Mouse (Mus musculus) intestine, postnatal 0 days (tissue): ENCODE measurements around the gene Midn. TPM values are rescaled to one million over a fixed set of nuclear protein-coding genes. Genes with fewer than 3 reads are reported as not detected.
A peak's percentile ranks its signal among the peaks of the same experiment; 100 is the strongest.

Experiments
- ATAC-seq: fragments of 200-750 bp; cut with Nextera tagmentation; 2 replicates; pipeline ENCODE4 v1.8.0; 2017; ENCODE audit warnings: mild to moderate bottlenecking, moderate TSS enrichment, moderate library complexity
- H3K27ac ChIP-seq: fragments of 300-500 bp; sonication (generic); 2 replicates; pipeline ENCODE4 v1.5.1; 2014; ENCODE audit warnings: mild to moderate bottlenecking, low read depth, low read length, moderate library complexity
- H3K27me3 ChIP-seq: fragments of 300-500 bp; sonication (generic); replicated peaks from 2 replicates; pipeline ENCODE4 v1.6.1; 2014; ENCODE audit warnings: low read length, mixed read lengths; ENCODE audit not compliant: control insufficient read depth, insufficient read depth
- H3K36me3 ChIP-seq: fragments of 300-500 bp; sonication (generic); 2 replicates; pipeline ENCODE4 v1.6.1; 2014; ENCODE audit warnings: mild to moderate bottlenecking, moderate library complexity; ENCODE audit not compliant: control insufficient read depth, insufficient read depth
- H3K4me1 ChIP-seq: fragments of 300-500 bp; sonication (generic); replicated peaks from 2 replicates; pipeline ENCODE4 v1.6.1; 2014; ENCODE audit warnings: antibody characterized with exemption, low read length, mixed read lengths; ENCODE audit not compliant: control insufficient read depth, insufficient read depth
- H3K4me2 ChIP-seq: fragments of 300-500 bp; sonication (generic); replicated peaks from 2 replicates; pipeline ENCODE4 v1.6.1; 2014; ENCODE audit warnings: low read depth, mild to moderate bottlenecking, moderate library complexity
- H3K4me3 ChIP-seq: fragments of 300-500 bp; sonication (generic); 2 replicates; pipeline ENCODE4 v1.5.1; 2014; ENCODE audit warnings: low read depth, low read length
- H3K9ac ChIP-seq: fragments of 300-500 bp; sonication (generic); 2 replicates; pipeline ENCODE4 v1.6.1; 2014; ENCODE audit warnings: mild to moderate bottlenecking, low read depth, low read length
- H3K9me3 ChIP-seq: fragments of 300-500 bp; sonication (generic); 2 replicates; pipeline ENCODE4 v1.6.1; 2016; ENCODE audit warnings: mixed run types; ENCODE audit not compliant: control insufficient read depth
- CTCF ChIP-seq: sonication (generic); IDR thresholded peaks from 2 replicates; pipeline ENCODE4 v1.5.1; 2016; ENCODE audit warnings: low read depth, mild to moderate bottlenecking, control low read depth, antibody characterized with exemption, moderate library complexity
- WGBS: fragments of 180-500 bp; shearing (Covaris S2); extraction: QIAGEN DNeasy Blood & Tissue Kit; methylation state at CpG from one replicate; pipeline ENCODE4 v1.1.7; 2014; 5-methylcytosine and 5-hydroxymethylcytosine counted together
- polyA plus RNA-seq: library from polyadenylated mRNA; unstranded; fragments of >200 nt; fragmentation: Nextera tagmentation; extraction: Ambion mirVana; gene quantifications from 2 replicates; pipeline ENCODE4 v1.2.1, GENCODE M21; 2015

Gene Midn
- polyA plus RNA-seq, 1 experiment from 2014 or later, result 19.5 TPM

DNA sequence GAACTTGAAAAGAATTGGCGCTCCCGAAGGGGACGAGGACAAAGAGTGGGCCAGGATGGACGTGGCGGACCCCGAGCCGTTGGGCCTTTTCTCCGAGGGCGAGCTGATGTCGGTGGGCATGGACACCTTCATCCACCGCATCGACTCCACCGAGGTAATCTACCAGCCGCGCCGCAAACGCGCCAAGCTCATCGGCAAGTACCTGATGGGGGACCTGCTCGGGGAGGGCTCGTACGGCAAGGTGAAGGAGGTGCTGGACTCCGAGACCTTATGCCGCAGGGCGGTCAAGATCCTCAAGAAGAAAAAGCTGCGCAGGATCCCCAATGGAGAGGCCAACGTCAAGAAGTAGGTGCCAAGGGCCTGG lies 31.5 kb upstream of the Midn start:
- H3K4me3 ChIP-seq, result peak overlapping the region; percentile 90
- H3K27ac ChIP-seq, result peak overlapping the region; percentile 41; the same call in 1 of the 2 replicates
- H3K9ac ChIP-seq, result peak overlapping the region; percentile 82
- ATAC-seq, result no peak
- H3K27me3 ChIP-seq, result no peaks in the 10 kb centered on the region
- under 1% methylated on average over 27 of the region's 27 CpGs for WGBS
- no peaks in the 10 kb centered on the region; the same call in 1 of the 2 replicates for H3K4me1 ChIP-seq
- no peaks in the 10 kb centered on the region for H3K9me3 ChIP-seq
- H3K36me3 ChIP-seq, result peaks cover 12% of the 10 kb centered on the region
- H3K4me2 ChIP-seq, result peak overlapping the region; percentile 87
- TF ChIP-seq CTCF, result no peak

DNA sequence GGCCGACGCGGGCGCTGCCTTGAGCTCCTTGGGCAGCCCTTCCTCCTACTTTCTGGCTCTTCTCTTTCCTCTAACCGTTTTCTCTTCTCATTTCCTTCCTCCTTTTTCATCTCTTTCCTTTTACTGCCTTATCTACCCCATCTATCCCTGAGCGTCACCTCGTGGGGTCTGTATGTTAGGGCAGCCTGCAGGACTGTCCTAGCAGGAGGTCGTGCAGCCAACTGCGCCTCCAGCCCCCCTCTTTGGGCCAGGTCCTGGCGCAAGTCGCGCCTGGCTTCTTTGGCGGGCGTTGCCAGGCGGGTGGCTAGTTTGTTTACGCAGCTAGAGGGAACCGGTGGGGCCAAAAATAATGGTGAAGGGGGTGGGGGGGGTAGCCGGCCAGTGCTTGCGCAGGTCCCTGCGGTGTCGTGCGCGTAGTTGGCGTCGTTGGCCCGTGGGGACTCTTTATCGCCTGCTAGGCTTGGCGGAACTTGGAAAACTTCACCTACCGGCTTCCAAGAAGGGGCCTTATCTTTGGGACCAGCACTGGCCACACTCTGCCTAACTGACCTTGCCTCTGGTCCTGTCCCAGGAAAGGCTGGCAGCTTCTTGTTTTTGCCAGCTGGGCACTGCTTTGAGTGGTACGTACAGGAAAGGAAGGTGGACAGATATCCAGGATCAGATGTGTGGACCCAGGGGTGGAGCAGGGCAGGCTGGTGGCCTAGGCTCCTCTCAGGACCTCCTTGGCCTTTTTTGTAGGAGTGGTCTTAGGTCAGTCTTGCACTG lies 31.0 kb upstream of the Midn start:
- peak overlapping the region; percentile 41; the same call in 1 of the 2 replicates for H3K27ac ChIP-seq
- WGBS, result 1% methylated on average over 30 of the region's 30 CpGs
- peak; percentile 42 for TF ChIP-seq CTCF

DNA sequence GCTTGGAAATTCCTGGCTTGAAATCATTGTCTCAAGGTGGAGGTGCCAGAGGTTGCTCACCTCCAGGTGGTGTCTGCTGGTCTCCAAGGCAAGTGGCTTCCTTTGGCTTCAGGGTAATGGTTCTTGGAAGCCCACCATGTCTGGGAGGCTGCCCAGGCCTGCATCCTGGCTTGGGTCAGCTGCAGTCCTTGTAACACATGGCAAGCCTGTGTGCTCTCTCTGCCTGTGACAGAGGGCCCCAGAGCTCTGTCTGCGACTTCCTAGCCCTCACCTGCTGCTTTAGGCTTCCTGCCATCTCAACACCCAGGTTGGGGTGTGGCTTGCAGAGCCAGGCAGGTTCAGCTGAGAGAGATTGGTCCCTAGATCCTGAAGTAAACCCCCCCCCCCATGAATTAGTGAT lies 30.3 kb upstream of the Midn start:
- Histone ChIP-seq H3K4me1 (no peaks in the 10 kb centered on the region; the same call in 1 of the 2 replicates), H3K36me3 (peaks cover 19% of the 10 kb centered on the region), H3K27ac (peak overlapping the region; percentile 41; the same call in 1 of the 2 replicates), H3K27me3 (no peaks in the 10 kb centered on the region), H3K9ac (no peak overlapping the region), H3K4me2 (peak overlapping the region; percentile 87), H3K4me3 (peak overlapping the region; percentile 90), H3K9me3 (no peaks in the 10 kb centered on the region)
- ATAC-seq, result no peak
- WGBS, result 18% methylated on average over 1 of the region's 1 CpGs
- no peak for TF ChIP-seq CTCF

More for the DNA sequence above, 31.0 kb upstream of the Midn start:
- no peaks in the 10 kb centered on the region for H3K27me3 ChIP-seq
- peaks cover 18% of the 10 kb centered on the region for H3K36me3 ChIP-seq
- H3K9ac ChIP-seq, result peak overlapping the region; percentile 82
- no peaks in the 10 kb centered on the region for H3K9me3 ChIP-seq
- peak overlapping the region; percentile 90 for H3K4me3 ChIP-seq
- ATAC-seq, result no peak
- H3K4me1 ChIP-seq, result no peaks in the 10 kb centered on the region; the same call in 1 of the 2 replicates
- H3K4me2 ChIP-seq, result peak overlapping the region; percentile 87

DNA sequence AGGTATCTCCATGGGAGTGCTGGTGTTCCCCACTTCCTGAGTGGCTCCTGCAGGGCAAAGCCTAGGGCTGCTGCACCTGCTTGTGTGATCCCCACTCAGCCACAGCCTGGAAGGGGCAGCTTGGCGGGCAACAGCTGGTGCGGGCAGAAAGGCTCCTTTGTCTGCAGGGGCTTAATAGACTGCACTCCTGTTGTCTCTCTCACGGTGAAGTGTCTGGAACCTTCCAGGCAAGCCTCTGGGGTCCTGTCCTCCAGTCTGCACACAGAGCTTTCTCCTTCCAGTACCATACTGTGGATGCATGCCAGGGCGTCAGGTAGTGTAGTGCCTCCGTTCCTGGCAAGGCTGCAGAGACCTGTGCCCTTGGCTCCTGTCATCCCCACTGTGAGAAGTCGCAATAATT lies 29.5 kb upstream of the Midn start:
- no peak overlapping the region for H3K9ac ChIP-seq
- ATAC-seq, result no peak

GRCm38 (mm10) chr10:80120146-80120545 lies 27.9 kb upstream of the Midn start:
- H3K36me3 ChIP-seq, result peaks cover 33% of the 10 kb centered on the region
- no peaks in the 10 kb centered on the region; the same call in 1 of the 2 replicates for H3K4me1 ChIP-seq
- H3K4me3 ChIP-seq, result no peak overlapping the region
- no peak overlapping the region for H3K4me2 ChIP-seq
- H3K27ac ChIP-seq, result no peak overlapping the region
- H3K9me3 ChIP-seq, result no peaks in the 10 kb centered on the region
- no peak for TF ChIP-seq CTCF
- WGBS, result 53% methylated on average over 2 of the region's 2 CpGs
- ATAC-seq, result no peak
- no peaks in the 10 kb centered on the region for H3K27me3 ChIP-seq
- no peak overlapping the region for H3K9ac ChIP-seq

More for the DNA sequence above, 29.5 kb upstream of the Midn start:
- Histone ChIP-seq H3K9me3 (no peaks in the 10 kb centered on the region), H3K27me3 (no peaks in the 10 kb centered on the region), H3K4me2 (peak overlapping the region; percentile 87), H3K27ac (no peak overlapping the region; the same call in 1 of the 2 replicates), H3K4me1 (no peaks in the 10 kb centered on the region; the same call in 1 of the 2 replicates), H3K36me3 (peaks cover 19% of the 10 kb centered on the region), H3K4me3 (no peak overlapping the region)
- no peak for TF ChIP-seq CTCF
- 79% methylated on average over 6 of the region's 6 CpGs for WGBS

- H3K9ac ChIP-seq, result no peak overlapping the region
- peaks cover 47% of the 10 kb centered on the region for H3K36me3 ChIP-seq
- WGBS, result 78% methylated on average over 2 of the region's 2 CpGs
- H3K4me1 ChIP-seq, result no peaks in the 10 kb centered on the region; the same call in 1 of the 2 replicates
- no peaks in the 10 kb centered on the region for H3K9me3 ChIP-seq
- H3K27ac ChIP-seq, result no peak overlapping the region
- H3K4me3 ChIP-seq, result no peak overlapping the region
- ATAC-seq, result no peak
- TF ChIP-seq CTCF, result no peak
- no peak overlapping the region for H3K4me2 ChIP-seq
- no peaks in the 10 kb centered on the region for H3K27me3 ChIP-seq
These were observed 26.4 kb upstream of the Midn start for GRCm38 (mm10) chr10:80121639-80122038.
